Mouse (Mus musculus) spleen, embryonic (tissue): ENCODE results near the gene Cenpi.

ENCODE experiments used
- CTCF ChIA-PET: fragments of 350-600 bp; sonication (Branson Sonifier 250); formaldehyde crosslinking; loops from one replicate; lab custom pipeline; 2022; lab: Charles Lee

The Cenpi gene

DNA sequence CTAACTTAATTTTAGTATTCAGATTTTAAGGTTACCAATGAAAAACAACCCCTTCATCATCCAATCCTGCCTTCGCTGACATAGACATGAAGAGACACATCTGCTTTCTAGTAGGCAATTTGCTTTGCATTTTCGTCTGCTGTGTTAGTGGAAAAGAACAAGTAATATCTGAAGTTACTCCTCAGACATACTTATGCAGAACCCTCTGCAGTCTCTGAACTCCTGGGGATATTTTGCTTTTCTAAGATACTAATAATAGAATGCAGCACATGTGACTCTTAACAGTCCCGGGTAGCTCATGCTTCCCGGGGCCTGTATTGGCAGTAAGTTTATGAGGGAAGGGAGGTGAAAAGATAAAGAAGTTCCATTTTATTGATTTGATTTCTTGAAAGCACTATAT is 54.3 kb downstream of the Cenpi start:
- CTCF ChIA-PET = interaction anchor here (0.7 kb wide), 1 partner anchor 233 kb away, joined by 4 read pairs; no protein-coding TSS in a partner anchor

DNA sequence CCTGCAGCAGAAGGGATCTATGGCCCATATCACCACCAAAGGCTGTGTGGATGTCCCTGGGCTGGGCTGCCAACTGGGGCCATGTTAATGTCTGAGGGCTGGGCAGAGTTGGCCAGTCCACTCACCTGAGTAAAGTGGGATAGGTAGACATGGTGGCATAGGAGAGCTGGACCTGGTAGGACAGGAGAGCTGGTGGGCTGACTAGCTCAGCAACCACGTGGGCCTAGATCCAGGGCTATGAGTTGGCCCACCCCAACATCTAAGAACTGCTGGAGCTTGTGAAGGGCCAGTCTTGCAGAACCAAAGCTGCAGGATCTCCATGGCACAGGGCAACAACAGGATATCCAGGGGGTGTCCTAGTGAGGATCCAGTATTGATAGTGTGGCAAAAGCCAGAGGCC is 57.5 kb downstream of the Cenpi start:
- CTCF ChIA-PET = no interaction called here

DNA sequence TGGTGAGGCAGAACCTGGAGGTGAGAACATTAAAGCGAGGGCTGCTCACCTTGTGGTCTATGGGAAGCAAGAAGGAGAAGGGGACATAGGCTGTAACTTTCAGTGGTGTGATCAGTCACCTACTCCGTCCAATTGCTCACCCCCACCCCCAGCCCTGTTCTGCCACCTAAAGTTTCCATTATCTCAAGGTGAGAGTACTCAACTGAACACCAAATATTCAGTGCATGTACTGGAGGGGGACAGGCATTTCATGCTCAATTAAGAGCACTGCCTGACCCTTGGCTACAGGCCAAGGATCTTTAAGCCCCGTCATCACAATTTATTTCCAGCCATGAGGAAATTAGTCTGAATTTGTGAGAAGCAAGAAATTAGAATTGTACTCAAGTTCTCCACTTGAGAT is 58.7 kb downstream of the Cenpi start:
- CTCF ChIA-PET = no interaction called here

DNA sequence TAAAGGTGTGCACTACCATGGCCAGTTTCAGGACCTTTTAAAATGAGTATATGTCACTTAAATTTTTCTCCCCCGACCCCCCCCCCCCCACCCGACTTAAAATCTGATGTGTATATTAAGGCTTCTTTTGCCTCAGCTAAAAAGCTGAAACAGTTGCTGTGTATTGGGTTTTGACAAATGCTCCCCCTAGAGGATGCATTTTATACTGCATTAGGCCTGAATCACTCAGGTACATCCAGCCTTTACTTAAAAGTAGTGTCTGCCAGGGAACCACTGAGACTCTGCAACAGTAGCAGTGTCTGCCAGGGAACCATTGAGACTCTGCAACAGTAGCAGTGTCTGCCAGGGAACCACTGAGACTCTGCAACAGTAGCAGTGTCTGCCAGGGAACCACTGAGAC is 63.4 kb downstream of the Cenpi start:
- CTCF ChIA-PET = interaction anchor here (0.6 kb wide), 1 partner anchor 12 kb away, joined by 3 read pairs; no protein-coding TSS in a partner anchor

DNA sequence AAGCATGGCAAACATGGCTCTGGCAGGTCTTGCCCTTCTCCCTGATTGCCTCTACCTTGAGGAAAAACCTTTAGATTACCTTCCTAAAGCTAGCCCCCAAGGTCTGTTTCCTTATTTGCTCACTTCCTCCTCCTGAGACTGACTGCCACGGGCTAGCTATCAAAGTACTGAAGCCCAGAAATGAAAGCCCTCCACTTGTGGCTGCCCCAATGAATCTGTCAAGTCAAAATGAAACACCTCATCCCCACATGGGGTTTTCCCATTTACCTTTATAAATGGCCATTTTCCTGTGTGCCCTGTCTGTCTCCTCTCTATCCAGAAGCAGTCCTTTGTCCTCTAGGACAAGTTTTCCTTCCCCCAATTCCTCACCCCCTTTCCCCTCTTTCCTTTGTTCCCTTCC is 66.3 kb downstream of the Cenpi start:
- CTCF ChIA-PET = interaction anchor here (0.7 kb wide), 1 partner anchor 587 kb away, joined by 8 read pairs; no protein-coding TSS in a partner anchor

DNA sequence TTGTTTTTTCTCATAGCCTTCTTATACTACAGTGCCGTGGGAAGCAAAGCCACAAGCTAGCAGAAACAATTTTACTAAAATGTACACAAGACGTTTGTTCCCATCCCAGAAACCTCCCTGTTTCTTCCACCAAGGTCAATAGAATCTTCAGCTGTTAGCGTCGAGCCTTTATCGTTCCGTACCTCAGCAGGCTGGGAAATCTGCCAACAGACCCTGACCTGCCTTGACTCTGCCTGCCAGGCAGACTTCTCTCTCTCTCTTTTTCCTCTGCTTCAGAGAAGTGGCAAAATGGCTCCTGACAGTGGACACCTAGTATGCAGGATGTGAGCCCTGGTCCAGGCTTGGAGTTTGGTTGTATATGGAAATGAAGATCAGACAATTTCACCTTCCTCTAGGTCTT is 77.0 kb downstream of the Cenpi start:
- CTCF ChIA-PET = no interaction called here

DNA sequence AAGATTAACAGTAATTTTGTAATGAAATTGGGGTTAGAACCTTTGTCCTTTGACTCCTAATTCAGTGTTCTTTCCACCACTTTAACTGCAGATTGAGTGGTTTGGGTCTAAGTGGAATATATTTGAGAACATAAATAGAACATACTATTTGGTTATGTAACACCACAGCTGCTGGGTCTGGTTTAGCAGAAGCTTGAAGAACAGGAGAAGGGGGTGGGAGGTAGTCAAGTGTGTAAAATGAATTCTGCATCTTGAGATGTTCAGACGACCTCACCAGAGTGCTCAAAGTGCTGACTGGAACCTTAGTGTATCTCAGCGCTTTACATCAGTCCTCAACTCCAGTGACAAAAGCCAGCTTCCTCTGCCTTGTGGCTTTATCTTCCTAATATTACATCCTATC is 91.1 kb downstream of the Cenpi start:
- CTCF ChIA-PET = no interaction called here

DNA sequence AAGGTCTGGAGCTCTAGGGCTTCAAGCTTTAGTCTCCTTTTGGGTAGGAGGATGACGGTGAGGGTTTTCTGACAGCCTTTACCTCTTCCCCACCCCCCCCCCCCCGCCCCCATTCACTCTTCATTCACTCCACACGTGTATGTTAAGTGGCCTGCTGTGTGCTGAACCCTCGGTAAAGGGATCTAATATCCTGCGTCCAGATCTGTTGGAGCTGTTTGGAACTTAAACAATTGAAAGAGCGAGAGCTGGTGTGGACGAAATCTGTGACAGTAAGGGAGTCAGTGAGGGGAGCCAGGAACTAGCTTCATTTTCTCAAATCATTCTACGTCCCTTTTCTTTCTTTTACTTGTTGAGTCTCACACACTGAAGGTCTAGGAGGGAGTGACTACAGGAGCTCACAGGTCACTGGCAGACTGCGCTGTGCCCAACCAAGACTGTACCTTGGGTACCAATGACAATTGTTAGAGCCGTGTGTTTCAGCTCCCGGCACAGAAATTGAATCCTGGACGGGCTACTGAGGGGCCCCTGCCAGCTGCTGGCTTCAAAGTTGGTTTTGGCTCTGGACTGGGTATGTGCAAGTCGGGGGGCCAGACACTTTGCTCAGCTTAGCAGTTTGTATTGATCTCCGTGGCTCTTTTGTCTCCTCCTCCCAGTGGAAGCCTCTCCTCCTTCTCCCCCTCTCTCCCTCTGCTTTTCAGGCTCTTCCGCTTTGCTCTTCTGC is 96.1 kb downstream of the Cenpi start, which contains the start of gene Drp2:
TSS of gene Drp2 (plus strand) at position 689 of the 721 bp plus-strand sequence.
- CTCF ChIA-PET = no interaction called here

DNA sequence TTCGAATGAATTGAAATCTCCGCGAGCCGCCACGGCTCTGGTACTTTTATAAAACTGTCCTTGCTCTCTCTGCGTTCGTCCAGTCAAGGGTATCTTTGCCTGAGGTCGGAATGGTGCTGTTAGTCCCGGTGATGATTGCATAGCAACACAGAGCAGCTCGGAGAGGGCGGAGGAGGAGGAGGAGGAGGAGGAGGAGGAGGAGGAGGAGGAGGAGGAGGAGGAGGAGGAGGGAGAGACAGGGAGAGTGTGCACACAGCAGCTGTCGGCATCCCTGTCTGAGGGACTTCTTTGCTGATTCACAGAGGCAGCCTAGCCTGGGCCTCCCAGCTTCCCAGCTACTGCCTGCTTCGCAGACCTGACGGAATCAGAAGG is 96.7 kb downstream of the Cenpi start:
- CTCF ChIA-PET = no interaction called here

DNA sequence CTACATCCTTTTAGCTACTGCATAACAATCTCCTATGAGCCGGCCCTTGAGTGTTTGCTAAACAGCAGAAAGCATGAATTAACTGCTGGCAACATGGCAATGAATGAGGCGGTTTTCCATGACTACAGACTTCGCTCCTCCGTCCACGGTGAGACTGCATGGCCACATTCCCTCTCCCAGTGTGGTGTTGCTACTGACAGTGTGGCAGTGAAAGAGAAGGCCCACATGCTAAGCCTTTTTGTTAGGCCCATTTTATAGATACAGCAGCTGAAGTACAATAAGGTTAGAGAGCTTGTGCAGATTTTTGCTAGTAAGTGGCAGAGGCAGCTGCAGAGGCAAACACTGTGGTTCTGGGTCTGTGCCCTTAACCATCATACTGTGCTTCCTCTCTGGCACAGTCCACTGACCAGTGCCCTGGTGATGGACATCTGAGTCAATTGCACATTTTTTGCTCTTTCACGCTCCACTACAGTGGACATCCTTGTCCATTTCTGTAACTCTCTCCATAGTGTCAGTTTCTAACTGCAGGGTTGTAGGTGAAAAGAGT is 101.5 kb downstream of the Cenpi start:
- CTCF ChIA-PET = no interaction called here

DNA sequence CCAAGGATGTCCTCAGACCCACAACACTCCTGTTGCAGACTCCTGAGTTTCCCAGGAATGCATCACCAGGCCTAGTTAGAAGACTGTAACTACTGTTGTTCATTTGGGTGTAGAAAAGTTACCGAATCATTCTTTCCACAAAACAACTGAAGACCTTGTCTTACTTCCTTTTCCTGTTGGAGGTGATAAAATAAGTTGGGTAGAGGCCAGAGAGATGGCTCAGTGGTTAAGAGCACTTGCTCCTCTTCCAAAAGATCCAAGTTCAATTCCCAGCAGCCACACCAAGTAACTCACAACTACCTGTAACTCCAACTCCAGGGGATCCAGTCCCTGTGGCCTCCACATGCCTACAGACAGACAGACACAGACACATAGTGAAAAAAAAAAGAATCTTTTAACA is 104.2 kb downstream of the Cenpi start:
- CTCF ChIA-PET = no interaction called here
